Mouse (Mus musculus) fat pad, adult 2 months (tissue): Measurements from ENCODE around the gene Rilp.

Source experiments
- DNase-seq: peaks from one replicate; pipeline ENCODE4 v3.0.0-alpha.2; 2011; ENCODE audit warnings: low read depth, low spot score; ENCODE audit errors: extremely low read depth

Rilp gene

GRCm38 (mm10) chr11:75532340-75533277 is 22.7 kb downstream of the Rilp start:
- DNase-seq: no peak

- DNase-seq: no peak
Measured at GRCm38 (mm10) chr11:75533314-75534015, 23.6 kb downstream of the Rilp start.

GRCm38 (mm10) chr11:75534286-75535033 is 24.6 kb downstream of the Rilp start:
- no peak for DNase-seq

DNA sequence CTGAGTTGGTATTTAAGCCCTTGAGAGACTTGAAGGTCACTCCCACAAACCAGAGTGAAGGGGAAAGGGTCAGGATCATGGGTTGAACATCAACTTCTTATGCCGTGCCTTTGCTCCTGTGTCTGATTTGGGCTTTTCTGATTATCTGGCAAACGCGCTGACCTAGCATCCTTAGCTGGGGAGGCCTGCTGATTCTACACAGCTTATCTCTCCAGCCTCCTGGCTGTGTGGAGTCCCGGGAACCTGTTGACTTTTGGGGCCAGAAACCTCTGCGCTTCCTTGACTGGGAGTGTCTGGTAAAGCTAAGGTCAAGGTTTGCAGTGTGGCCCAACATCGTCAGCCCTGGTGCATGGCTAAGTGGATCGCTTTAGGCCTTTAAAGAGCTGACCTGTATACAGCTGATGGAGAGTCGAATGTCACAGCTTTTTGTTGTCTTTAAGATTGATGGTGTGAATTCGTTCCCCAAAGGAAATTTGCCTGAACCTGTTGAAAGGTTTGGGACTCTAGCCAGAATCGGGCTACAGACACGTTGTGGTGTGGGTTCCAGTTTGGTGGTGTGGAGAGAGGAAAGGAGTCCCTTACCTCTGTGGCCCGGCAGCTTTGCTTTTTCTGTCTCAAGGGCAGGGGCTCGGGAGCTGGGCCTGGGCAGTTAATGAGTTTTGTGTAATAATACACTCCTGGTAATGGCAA is 25.4 kb downstream of the Rilp start:
- DNase-seq: no peak

GRCm38 (mm10) chr11:75536255-75537024 is 26.5 kb downstream of the Rilp start:
- no peak for DNase-seq

DNA sequence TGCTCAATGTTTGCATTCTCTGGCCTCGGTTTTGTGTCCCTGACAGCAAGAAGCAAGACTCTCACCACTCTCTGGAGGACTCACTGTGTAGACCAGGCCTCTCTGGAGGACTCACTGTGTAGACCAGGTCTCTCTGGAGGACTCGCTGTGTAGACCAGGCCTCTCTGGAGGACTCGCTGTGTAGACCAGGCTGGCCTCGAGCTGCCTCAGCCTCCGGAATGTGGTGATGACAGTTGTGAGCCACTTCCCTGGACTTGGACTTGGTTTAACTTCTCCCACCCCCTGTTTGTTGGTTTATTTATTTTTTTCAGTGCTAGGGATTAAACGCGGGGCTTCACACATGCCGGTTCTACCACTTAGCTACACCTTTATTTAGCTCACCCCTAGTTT is 27.1 kb downstream of the Rilp start:
- DNase-seq: no peak

- no peak for DNase-seq
Measured at GRCm38 (mm10) chr11:75537491-75538183, 27.7 kb downstream of the Rilp start.

DNA sequence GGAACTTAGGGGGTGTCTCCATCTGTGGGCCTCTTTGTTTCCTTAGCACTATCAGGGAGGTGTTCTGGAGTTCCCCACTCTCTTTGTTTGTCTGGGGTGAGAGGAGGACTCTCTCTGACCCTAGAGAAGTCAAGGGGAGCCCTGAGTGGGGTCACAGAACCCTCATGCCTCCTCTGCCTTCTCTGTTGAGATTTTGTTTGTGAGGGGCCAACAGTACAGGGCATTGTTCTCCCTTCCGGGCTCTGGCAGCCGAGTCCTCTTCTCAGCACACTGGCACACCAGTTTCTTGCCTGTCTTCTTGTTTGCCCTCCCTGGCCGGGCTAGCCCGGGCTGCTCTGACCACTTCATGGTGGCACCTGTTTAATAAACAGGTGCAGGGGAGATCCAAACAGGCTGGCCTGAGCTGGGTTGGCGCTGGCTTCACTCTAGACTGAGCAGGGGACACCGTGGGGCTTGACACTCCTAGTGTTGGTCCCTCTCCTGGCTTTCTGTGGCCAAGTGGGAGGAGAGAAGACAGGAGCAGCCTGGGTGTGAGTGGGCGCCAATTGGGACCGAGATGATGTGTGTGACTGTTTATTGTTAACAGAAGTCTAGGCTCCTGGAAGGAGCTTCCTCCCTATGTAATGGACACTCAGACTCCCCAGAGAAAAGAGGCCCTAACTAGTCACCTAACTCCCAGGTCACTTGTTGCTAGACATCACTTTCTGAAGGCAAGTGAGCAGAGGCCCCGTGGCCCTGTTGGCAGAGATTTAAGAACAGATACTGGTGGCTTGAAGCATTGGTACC is 28.5 kb downstream of the Rilp start:
- no peak for DNase-seq

- DNase-seq: no peak
Measured at GRCm38 (mm10) chr11:75538970-75539299, 29.0 kb downstream of the Rilp start.

DNA sequence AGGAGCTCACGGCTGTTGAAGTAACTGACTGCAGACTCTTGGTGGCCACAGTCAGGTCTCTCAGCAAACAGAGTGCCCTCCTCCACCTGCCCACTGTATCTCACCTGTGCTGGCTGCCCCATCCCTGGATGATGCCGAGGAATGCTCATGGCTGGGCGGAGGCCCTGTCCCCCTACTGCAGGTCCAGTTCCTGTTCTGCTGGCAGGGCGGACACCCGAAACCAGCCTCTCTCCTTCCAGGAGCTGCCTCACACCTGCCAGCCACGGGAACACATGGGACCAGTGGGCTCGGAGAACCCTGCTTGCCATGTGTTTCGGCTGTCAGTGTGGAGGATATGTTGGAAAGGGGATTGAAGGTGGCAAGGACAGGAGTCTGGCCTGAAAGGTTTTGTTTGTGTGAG is 30.3 kb downstream of the Rilp start:
- DNase-seq: no peak

DNA sequence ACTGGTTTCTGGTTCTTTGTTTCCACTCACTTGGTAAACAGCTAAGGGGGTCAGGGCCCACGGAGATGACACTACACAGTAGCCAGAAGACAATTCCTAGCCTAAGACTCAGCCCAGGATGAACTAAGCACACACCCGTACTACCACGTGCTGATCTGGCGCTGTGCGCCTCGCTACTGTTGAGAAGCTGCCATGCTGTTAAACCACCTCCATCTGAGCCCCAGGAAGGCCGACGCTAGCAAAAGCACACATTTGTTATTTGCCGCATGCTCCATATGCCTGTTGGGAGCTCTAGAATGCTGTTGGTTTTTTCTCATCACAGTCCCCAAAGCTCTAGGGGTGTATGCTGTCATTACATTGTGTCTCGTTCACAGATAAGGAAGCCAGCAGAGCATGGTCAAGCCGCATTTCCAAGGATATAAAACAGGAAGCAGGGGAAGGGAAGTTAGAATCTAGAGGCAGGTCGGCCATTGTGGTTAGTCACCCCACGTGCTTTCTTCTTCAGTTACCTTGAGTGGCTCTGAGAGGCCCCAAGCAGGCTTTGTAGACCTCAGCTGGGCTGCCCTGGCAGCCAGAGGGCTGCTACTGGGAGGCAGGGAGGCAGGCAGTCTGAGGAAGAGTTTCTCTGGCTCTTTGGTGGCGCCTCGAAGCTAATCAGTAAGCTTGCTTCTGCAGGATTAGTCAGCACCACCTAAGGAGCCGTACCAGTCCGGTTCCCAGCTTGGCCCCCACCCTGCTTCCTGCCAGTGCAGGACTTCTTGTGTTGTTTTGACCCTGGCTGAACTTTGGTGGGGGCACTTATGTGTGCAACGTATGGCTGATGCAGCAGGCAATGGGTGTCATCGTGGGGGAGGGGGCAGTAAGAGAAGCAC is 31.1 kb downstream of the Rilp start:
- DNase-seq: no peak

DNA sequence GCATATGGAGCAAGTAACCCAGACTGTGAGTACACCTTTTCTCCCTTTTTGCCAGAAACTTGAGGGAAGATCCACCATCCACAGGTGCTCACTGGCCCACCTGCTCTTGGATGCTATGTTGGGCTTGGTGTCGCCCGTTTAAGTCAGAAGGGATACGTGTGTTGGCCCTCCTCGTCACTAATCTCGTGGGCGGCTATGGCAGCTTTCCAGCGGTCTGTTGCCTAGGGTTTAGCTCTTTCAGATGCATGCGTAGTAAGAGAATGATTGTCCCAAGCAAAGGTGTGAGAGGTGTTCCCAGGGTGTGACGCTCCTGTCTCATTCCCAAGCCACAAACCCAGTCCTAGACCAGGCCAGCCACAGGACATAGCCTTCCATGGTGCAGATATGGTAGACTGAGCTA is 34.8 kb downstream of the Rilp start:
- no peak for DNase-seq

GRCm38 (mm10) chr11:75546057-75546456 is 36.2 kb downstream of the Rilp start:
- DNase-seq: no peak

DNA sequence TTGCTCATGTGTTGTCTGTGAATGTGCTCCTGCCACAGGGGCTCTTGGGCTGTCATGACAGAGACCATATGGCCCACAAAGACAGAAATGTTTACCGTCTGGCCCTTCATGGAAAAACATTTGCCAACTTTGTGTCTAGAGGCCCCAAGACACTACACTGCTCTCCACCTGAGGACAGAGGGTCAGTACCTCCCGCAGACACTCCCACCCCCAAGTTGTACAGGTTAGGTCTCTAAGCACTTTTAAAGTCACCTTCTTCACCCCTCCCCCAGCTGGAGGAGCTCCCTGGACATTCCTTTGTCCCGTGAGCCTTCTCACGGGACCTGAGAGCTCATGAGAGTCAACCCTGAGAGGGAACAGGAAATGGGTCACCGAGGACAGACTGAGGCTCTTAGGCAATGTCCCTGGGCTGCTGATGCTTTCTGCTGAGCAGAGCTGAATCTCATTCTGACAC is 39.8 kb downstream of the Rilp start:
- no peak for DNase-seq

GRCm38 (mm10) chr11:75550200-75550946 is 40.5 kb downstream of the Rilp start:
- no peak for DNase-seq

- no peak for DNase-seq
Measured at GRCm38 (mm10) chr11:75551321-75551720, 41.4 kb downstream of the Rilp start.

DNA sequence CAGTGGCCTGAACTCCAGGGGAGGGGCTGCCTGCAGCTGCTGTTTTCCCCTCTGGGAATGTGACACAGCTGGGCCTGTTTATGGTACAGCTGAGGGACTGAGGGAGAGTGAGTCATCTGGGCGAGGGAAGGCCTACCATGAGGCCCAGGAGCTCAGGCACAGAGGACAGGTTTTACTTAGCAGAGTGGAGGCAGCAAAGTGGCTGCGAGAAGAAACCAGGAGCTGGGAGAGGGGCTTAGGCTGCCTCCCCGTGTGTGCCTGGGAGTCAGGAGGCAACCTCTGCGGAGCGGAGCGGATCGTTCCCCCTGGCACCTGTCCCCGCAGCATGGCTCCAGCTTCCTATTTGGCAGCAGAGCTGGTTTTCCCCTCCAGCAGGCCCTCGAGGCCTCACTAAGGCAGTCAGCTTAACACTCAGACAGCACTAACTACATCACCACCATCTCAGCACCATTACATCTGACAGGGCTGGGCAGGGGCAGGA is 42.1 kb downstream of the Rilp start:
- DNase-seq: no peak
